ENCODE assay signal across 9 mouse cellular contexts in the genomic region with DNA sequence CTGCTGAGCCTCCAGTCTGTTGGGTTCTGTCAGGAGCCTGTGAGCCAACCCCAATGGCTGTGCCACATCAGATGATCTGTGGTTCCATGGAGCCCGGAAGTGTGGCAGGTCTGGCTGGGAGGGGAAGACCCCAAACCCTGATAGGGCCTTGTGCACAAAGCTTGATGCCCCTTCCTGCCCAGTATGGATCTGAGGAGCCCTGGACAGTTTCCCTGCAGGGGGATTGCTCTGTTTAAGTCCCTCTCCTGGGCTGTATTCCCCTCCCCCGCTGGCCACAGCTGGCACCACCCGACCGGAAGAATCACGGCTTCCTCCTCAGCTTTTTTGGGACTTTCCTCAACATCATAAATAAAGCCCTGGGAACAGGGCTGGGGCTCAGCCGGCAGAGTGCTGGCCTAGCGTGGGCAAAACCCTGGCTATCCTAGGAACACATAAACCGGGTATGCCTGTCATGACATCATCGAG. TPM values are rescaled to one million over a fixed set of nuclear protein-coding genes. Genes with fewer than 3 reads are reported as not detected.
DNase-seq lines count a peak whose midpoint lies in the region; ATAC-seq lines count a peak whose summit lies in the region.
"Had no signal": no experiment of that assay in that cellular context is flagged by ENCODE, and none has a peak within 500 bp of the region (broad histone marks: within the 10 kb centered on the region; RNA-seq: fewer than 3 reads in every experiment).

No protein-coding gene starts in this region.

- no peaks in the 10 kb centered on the region for H3K27me3 ChIP-seq in liver, embryonic 12.5 days (replicated peaks)
- H3K27me3 ChIP-seq in liver, embryonic 11.5 days (replicated peaks; ENCODE audit: control insufficient read depth, insufficient read depth, low read length): no peaks in the 10 kb centered on the region
- no peaks in the 10 kb centered on the region for H3K27me3 ChIP-seq in embryonic facial prominence, embryonic 14.5 days (replicated peaks; ENCODE audit: control insufficient read depth, insufficient read depth, low read length)
- no peaks in the 10 kb centered on the region for H3K27me3 ChIP-seq in neural tube, embryonic 11.5 days (ENCODE audit: control insufficient read depth, insufficient read depth, low read length)
- H3K27me3 ChIP-seq: midbrain, embryonic 12.5 days had no signal

- H3K27ac ChIP-seq in liver, embryonic 12.5 days: peak overlapping the region; percentile 45
- H3K27ac ChIP-seq in liver, embryonic 11.5 days (ENCODE audit: low read depth, low read length): no peak overlapping the region
- H3K27ac ChIP-seq in embryonic facial prominence, embryonic 14.5 days (replicated peaks; ENCODE audit: low read depth, low read length): no peak overlapping the region
- H3K27ac ChIP-seq in neural tube, embryonic 11.5 days (ENCODE audit: low read depth, low read length): no peak overlapping the region
- H3K27ac ChIP-seq: midbrain, embryonic 12.5 days had no signal

- H3K4me2 ChIP-seq in liver, embryonic 12.5 days: no peak overlapping the region
- no peak overlapping the region for H3K4me2 ChIP-seq in liver, embryonic 11.5 days
- no peak overlapping the region for H3K4me2 ChIP-seq in embryonic facial prominence, embryonic 14.5 days (ENCODE audit: low read depth, low read length)
- no peak overlapping the region for H3K4me2 ChIP-seq in neural tube, embryonic 11.5 days (ENCODE audit: low read depth)
- H3K4me2 ChIP-seq: midbrain, embryonic 12.5 days had no signal

- peaks cover 36% of the 10 kb centered on the region for H3K36me3 ChIP-seq in liver, embryonic 12.5 days
- peaks cover 3% of the 10 kb centered on the region; the same call in 1 of the 2 replicates for H3K36me3 ChIP-seq in liver, embryonic 11.5 days (ENCODE audit: control insufficient read depth, insufficient read depth, low read length)
- 0 out of 2 replicates have a peak, but pooled peaks cover 12% of the 10 kb centered on the region for H3K36me3 ChIP-seq in embryonic facial prominence, embryonic 14.5 days (ENCODE audit: control insufficient read depth, insufficient read depth, low read length)
- H3K36me3 ChIP-seq in neural tube, embryonic 11.5 days (ENCODE audit: control insufficient read depth, insufficient read depth, low read length): peaks cover 4% of the 10 kb centered on the region; the same call in 1 of the 2 replicates

- H3K4me3 ChIP-seq in liver, embryonic 12.5 days: no peak overlapping the region
- H3K4me3 ChIP-seq in liver, embryonic 11.5 days (ENCODE audit: low read depth, low read length): no peak overlapping the region
- no peak overlapping the region for H3K4me3 ChIP-seq in embryonic facial prominence, embryonic 14.5 days (ENCODE audit: low read depth, low read length)
- H3K4me3 ChIP-seq in neural tube, embryonic 11.5 days (ENCODE audit: low read depth, low read length): no peak overlapping the region
- H3K4me3 ChIP-seq: midbrain, embryonic 12.5 days had no signal

- WGBS in liver, embryonic 12.5 days (ENCODE audit: insufficient replicate concordance): 37% methylated on average over 9 of the region's 9 CpGs
- WGBS in liver, embryonic 11.5 days: 45% methylated on average over 9 of the region's 9 CpGs
- 49% methylated on average over 9 of the region's 9 CpGs for WGBS in embryonic facial prominence, embryonic 14.5 days
- 52% methylated on average over 9 of the region's 9 CpGs for WGBS in neural tube, embryonic 11.5 days

- ATAC-seq in liver, embryonic 12.5 days: no peak
- ATAC-seq in liver, embryonic 11.5 days (replicated peaks; ENCODE audit: low FRiP score): no peak
- ATAC-seq in embryonic facial prominence, embryonic 14.5 days (ENCODE audit: low read depth): no peak
- ATAC-seq in neural tube, embryonic 11.5 days (ENCODE audit: insufficient read depth, low FRiP score, low TSS enrichment): no peak; the same call in 1 of the 2 replicates

- DNase-seq in liver, embryonic 11.5 days (ENCODE audit: low spot score): no peak
- no peak for DNase-seq in embryonic facial prominence, embryonic 14.5 days (ENCODE audit: low spot score)
- DNase-seq in kidney, postnatal 4 days: peak; percentile 62 to 71
- DNase-seq in neural tube, embryonic 11.5 days (ENCODE audit: low spot score): no peak
- DNase-seq in cerebellum, postnatal 4 days (ENCODE audit: low spot score in 2 of 2): no peak
- no peak for DNase-seq in left cerebral cortex, adult 8-10 months (ENCODE audit: low spot score in 2 of 2)
- no peak for DNase-seq in cerebellum, adult 9-11 months

- no peaks in the 10 kb centered on the region for H3K9me3 ChIP-seq in liver, embryonic 12.5 days (replicated peaks)
- no peaks in the 10 kb centered on the region for H3K9me3 ChIP-seq in liver, embryonic 11.5 days (ENCODE audit: control insufficient read depth, low read length)
- no peaks in the 10 kb centered on the region for H3K9me3 ChIP-seq in embryonic facial prominence, embryonic 14.5 days (ENCODE audit: control insufficient read depth, low read length)
- no peaks in the 10 kb centered on the region for H3K9me3 ChIP-seq in neural tube, embryonic 11.5 days (ENCODE audit: control insufficient read depth, low read length)
- H3K9me3 ChIP-seq: midbrain, embryonic 12.5 days had no signal

- peaks cover 67% of the 10 kb centered on the region for H3K4me1 ChIP-seq in liver, embryonic 12.5 days
- peaks cover 38% of the 10 kb centered on the region for H3K4me1 ChIP-seq in liver, embryonic 11.5 days (replicated peaks; ENCODE audit: control insufficient read depth, insufficient read depth, low read length)
- no peaks in the 10 kb centered on the region for H3K4me1 ChIP-seq in embryonic facial prominence, embryonic 14.5 days (ENCODE audit: control insufficient read depth, insufficient read depth, low read length)
- no peaks in the 10 kb centered on the region for H3K4me1 ChIP-seq in neural tube, embryonic 11.5 days (ENCODE audit: control insufficient read depth, insufficient read depth, low read length)

- no peak overlapping the region for H3K9ac ChIP-seq in liver, embryonic 12.5 days
- H3K9ac ChIP-seq in liver, embryonic 11.5 days (ENCODE audit: low read depth, low read length): no peak overlapping the region
- peak overlapping the region; percentile 25; the same call in 1 of the 2 replicates for H3K9ac ChIP-seq in embryonic facial prominence, embryonic 14.5 days (ENCODE audit: low read depth, low read length)
- H3K9ac ChIP-seq in neural tube, embryonic 11.5 days (ENCODE audit: low read length): 0 out of 2 replicates have a peak overlapping the region, but pooled peaks have one; percentile 1
- H3K9ac ChIP-seq: midbrain, embryonic 12.5 days had no signal

RNA-seq across cellular contexts. Expression of a gene that starts 6.5 kb away (rescaled TPM):
- polyA plus RNA-seq in liver, embryonic 12.5 days (2016; fragmentation: Nextera tagmentation; extraction: Ambion mirVana): 16.1 and 17.8 TPM in 2 replicates
- 13.4 and 14.5 TPM in 2 replicates for polyA plus RNA-seq in liver, embryonic 11.5 days (2014; fragmentation: Nextera tagmentation; extraction: Ambion mirVana)
- 5.4 and 5.8 TPM in 2 replicates for polyA plus RNA-seq in embryonic facial prominence, embryonic 14.5 days (2014; fragmentation: Nextera tagmentation; extraction: Ambion mirVana)
- 8.8 and 10.2 TPM in 2 replicates for polyA plus RNA-seq in neural tube, embryonic 11.5 days (2014; fragmentation: Nextera tagmentation; extraction: Ambion mirVana)
- total RNA-seq in left cerebral cortex, adult 8-10 months (2022): 10 to 100 TPM; 10.9 to 22.7 (median 17.6) TPM

RNA-seq across cellular contexts. Expression of a gene that starts 24.8 kb away (rescaled TPM):
- 0.18 and 0.22 TPM in 2 replicates for polyA plus RNA-seq in liver, embryonic 12.5 days (2016; fragmentation: Nextera tagmentation; extraction: Ambion mirVana)
- 0.10 and 0.25 TPM in 2 replicates for polyA plus RNA-seq in liver, embryonic 11.5 days (2014; fragmentation: Nextera tagmentation; extraction: Ambion mirVana)
- polyA plus RNA-seq in embryonic facial prominence, embryonic 14.5 days (2014; fragmentation: Nextera tagmentation; extraction: Ambion mirVana): 0.07 and 0.19 TPM in 2 replicates
- polyA plus RNA-seq in neural tube, embryonic 11.5 days (2014; fragmentation: Nextera tagmentation; extraction: Ambion mirVana): not detected in 2 replicates
- 1 to 10 TPM in 2 of 4 experiments, under 1 TPM in 2; 0.84 to 1.3 (median 1.0) TPM for total RNA-seq in left cerebral cortex, adult 8-10 months (2022)

RNA-seq across cellular contexts. Expression of a gene that starts 28.2 kb away (rescaled TPM):
- polyA plus RNA-seq in liver, embryonic 12.5 days (2016; fragmentation: Nextera tagmentation; extraction: Ambion mirVana): 9.8 and 10.4 TPM in 2 replicates
- polyA plus RNA-seq in liver, embryonic 11.5 days (2014; fragmentation: Nextera tagmentation; extraction: Ambion mirVana): 18.2 and 19.3 TPM in 2 replicates
- polyA plus RNA-seq in embryonic facial prominence, embryonic 14.5 days (2014; fragmentation: Nextera tagmentation; extraction: Ambion mirVana): 13.5 and 14.9 TPM in 2 replicates
- polyA plus RNA-seq in neural tube, embryonic 11.5 days (2014; fragmentation: Nextera tagmentation; extraction: Ambion mirVana): 10.5 and 14.7 TPM in 2 replicates
- total RNA-seq in left cerebral cortex, adult 8-10 months (2022): 100 to 1,000 TPM; 276 to 316 (median 288) TPM

RNA-seq across cellular contexts. Expression of a gene that starts 30.0 kb away (rescaled TPM):
- 0.55 and 0.72 TPM in 2 replicates for polyA plus RNA-seq in liver, embryonic 12.5 days (2016; fragmentation: Nextera tagmentation; extraction: Ambion mirVana)
- 0.47 and 0.73 TPM in 2 replicates for polyA plus RNA-seq in liver, embryonic 11.5 days (2014; fragmentation: Nextera tagmentation; extraction: Ambion mirVana)
- 2.9 and 3.4 TPM in 2 replicates for polyA plus RNA-seq in embryonic facial prominence, embryonic 14.5 days (2014; fragmentation: Nextera tagmentation; extraction: Ambion mirVana)
- 14.0 and 14.1 TPM in 2 replicates for polyA plus RNA-seq in neural tube, embryonic 11.5 days (2014; fragmentation: Nextera tagmentation; extraction: Ambion mirVana)
- 10 to 100 TPM; 15.7 to 28.6 (median 17.7) TPM for total RNA-seq in left cerebral cortex, adult 8-10 months (2022)

RNA-seq across cellular contexts. Expression of a gene that starts 40.7 kb away (rescaled TPM):
- 78.8 and 81.1 TPM in 2 replicates for polyA plus RNA-seq in liver, embryonic 12.5 days (2016; fragmentation: Nextera tagmentation; extraction: Ambion mirVana)
- 110 and 112 TPM in 2 replicates for polyA plus RNA-seq in liver, embryonic 11.5 days (2014; fragmentation: Nextera tagmentation; extraction: Ambion mirVana)
- 87.1 and 91.3 TPM in 2 replicates for polyA plus RNA-seq in embryonic facial prominence, embryonic 14.5 days (2014; fragmentation: Nextera tagmentation; extraction: Ambion mirVana)
- 152 and 155 TPM in 2 replicates for polyA plus RNA-seq in neural tube, embryonic 11.5 days (2014; fragmentation: Nextera tagmentation; extraction: Ambion mirVana)
- total RNA-seq in left cerebral cortex, adult 8-10 months (2022): 10 to 100 TPM; 76.5 to 94.5 (median 85.6) TPM

Comparison
In these comparisons a context has a peak if more than half of its experiments do, and no peak if none do; other contexts are left out.
1. H3K9ac ChIP-seq: peak in embryonic facial prominence, embryonic 14.5 days (single experiment) and neural tube, embryonic 11.5 days (single experiment); none in liver, embryonic 12.5 days (single experiment) and liver, embryonic 11.5 days (single experiment).
2. DNase-seq: peak in kidney, postnatal 4 days (2 of 2); none in liver, embryonic 11.5 days (single experiment), embryonic facial prominence, embryonic 14.5 days (single experiment), neural tube, embryonic 11.5 days (single experiment), cerebellum, postnatal 4 days (0 of 2), left cerebral cortex, adult 8-10 months (0 of 2) and cerebellum, adult 9-11 months (single experiment).